Mouse (Mus musculus) embryonic facial prominence, embryonic 14.5 days (tissue): Measurements from ENCODE around the gene Mmp9. TPM values are rescaled to one million over a fixed set of nuclear protein-coding genes. Genes with fewer than 3 reads are reported as not detected.

Source experiments
- ATAC-seq: fragments of 200-750 bp; cut with Nextera tagmentation; 2 replicates; pipeline ENCODE4 v1.8.0; 2017; ENCODE audit warnings: low read depth, moderate number of reproducible peaks, moderate TSS enrichment
- DNase-seq: peaks from one replicate; pipeline ENCODE4 v3.0.0-alpha.2; 2015; ENCODE audit warnings: low spot score
- H3K27ac ChIP-seq: fragments of 300-500 bp; sonication (generic); replicated peaks from 2 replicates; pipeline ENCODE4 v1.5.1; 2014; ENCODE audit warnings: low read depth, mild to moderate bottlenecking, low read length, moderate library complexity
- H3K27me3 ChIP-seq: fragments of 300-500 bp; sonication (generic); replicated peaks from 2 replicates; pipeline ENCODE4 v1.6.1; 2014; ENCODE audit warnings: low read length; ENCODE audit not compliant: control insufficient read depth, insufficient read depth
- H3K36me3 ChIP-seq: fragments of 300-500 bp; sonication (generic); 2 replicates; pipeline ENCODE4 v1.6.1; 2014; ENCODE audit warnings: low read length, mixed read lengths; ENCODE audit not compliant: control insufficient read depth, insufficient read depth
- H3K4me1 ChIP-seq: fragments of 300-500 bp; sonication (generic); 2 replicates; pipeline ENCODE4 v1.6.1; 2014; ENCODE audit warnings: antibody characterized with exemption, low read length; ENCODE audit not compliant: control insufficient read depth, insufficient read depth
- H3K4me2 ChIP-seq: fragments of 300-500 bp; sonication (generic); 2 replicates; pipeline ENCODE4 v1.6.1; 2014; ENCODE audit warnings: low read depth, mild to moderate bottlenecking, low read length, moderate library complexity, mixed read lengths
- H3K4me3 ChIP-seq: fragments of 300-500 bp; sonication (generic); 2 replicates; pipeline ENCODE4 v1.5.1; 2014; ENCODE audit warnings: low read depth, mild to moderate bottlenecking, low read length
- H3K9ac ChIP-seq: fragments of 300-500 bp; sonication (generic); 2 replicates; pipeline ENCODE4 v1.6.1; 2014; ENCODE audit warnings: low read depth, mild to moderate bottlenecking, low read length, moderate library complexity, mixed read lengths
- H3K9me3 ChIP-seq: fragments of 300-500 bp; sonication (generic); 2 replicates; pipeline ENCODE4 v1.6.1; 2016; ENCODE audit warnings: low read length; ENCODE audit not compliant: control insufficient read depth
- WGBS: fragments of 180-500 bp; shearing (Covaris S2); extraction: QIAGEN DNeasy Blood & Tissue Kit; methylation state at CpG from one replicate; pipeline ENCODE4 v1.1.7; 2014; 5-methylcytosine and 5-hydroxymethylcytosine counted together
- polyA plus RNA-seq: library from polyadenylated mRNA; unstranded; fragments of >200 nt; fragmentation: Nextera tagmentation; extraction: Ambion mirVana; gene quantifications from 2 replicates; pipeline ENCODE4 v1.2.1, GENCODE M21; 2014

Mmp9 gene
- polyA plus RNA-seq, 1 experiment from 2014 or later: 52.0 TPM

DNA sequence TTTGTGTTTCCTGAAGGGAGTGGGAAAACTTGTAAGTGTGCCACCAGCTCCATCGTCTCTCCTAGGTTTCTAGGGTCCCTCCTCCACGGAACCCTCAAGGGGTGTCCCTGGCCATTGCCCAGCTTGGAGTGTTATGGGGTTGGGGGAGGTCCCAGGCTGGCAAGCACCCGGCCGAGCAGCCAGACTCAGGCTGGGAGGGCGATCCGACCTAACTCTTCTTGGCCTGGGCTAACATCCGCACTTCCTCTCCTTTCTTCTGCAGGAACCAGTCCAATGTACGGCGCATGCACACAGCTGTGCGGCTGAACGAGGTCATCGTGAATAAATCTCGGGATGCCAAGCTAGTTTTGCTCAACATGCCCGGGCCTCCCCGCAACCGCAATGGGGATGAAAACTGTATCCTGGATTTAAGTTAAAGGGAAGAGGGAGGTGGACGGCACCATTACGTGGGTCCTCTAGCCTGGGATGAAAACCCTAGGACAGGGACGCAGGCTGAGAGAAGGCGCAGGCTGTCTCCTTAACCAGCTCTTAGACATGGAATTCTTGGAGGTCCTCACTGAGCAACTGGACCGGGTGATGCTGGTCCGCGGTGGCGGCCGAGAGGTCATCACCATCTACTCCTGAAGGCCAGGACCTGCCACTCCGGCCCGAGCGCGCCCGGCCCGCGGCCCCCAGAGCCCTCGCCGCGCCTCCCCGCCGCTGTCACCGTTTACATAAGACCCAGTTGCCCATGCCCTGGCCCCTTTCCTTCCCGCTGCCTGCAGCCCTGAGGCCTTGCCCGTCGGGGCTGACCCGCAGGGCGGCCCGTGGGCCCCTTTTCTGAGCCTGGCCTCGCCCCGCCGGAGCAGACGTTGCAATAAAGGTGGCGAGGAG is 56.5 kb downstream of the Mmp9 start:
- H3K36me3 ChIP-seq: peaks cover 34% of the 10 kb centered on the region
- H3K27me3 ChIP-seq: peaks cover 42% of the 10 kb centered on the region
- H3K4me3 ChIP-seq: peak overlapping the region; percentile 39
- peak overlapping the region; percentile 56 for H3K9ac ChIP-seq
- 9% methylated on average over 42 of the region's 49 CpGs for WGBS
- ATAC-seq (0 out of 2 replicates have a peak, but pooled peaks have one; percentile 9), DNase-seq (peak; percentile 14)
- H3K27ac ChIP-seq: no peak overlapping the region
- H3K4me2 ChIP-seq: peak overlapping the region; percentile 72
- H3K4me1 ChIP-seq: peaks cover 6% of the 10 kb centered on the region; the same call in 1 of the 2 replicates
- H3K9me3 ChIP-seq: no peaks in the 10 kb centered on the region

DNA sequence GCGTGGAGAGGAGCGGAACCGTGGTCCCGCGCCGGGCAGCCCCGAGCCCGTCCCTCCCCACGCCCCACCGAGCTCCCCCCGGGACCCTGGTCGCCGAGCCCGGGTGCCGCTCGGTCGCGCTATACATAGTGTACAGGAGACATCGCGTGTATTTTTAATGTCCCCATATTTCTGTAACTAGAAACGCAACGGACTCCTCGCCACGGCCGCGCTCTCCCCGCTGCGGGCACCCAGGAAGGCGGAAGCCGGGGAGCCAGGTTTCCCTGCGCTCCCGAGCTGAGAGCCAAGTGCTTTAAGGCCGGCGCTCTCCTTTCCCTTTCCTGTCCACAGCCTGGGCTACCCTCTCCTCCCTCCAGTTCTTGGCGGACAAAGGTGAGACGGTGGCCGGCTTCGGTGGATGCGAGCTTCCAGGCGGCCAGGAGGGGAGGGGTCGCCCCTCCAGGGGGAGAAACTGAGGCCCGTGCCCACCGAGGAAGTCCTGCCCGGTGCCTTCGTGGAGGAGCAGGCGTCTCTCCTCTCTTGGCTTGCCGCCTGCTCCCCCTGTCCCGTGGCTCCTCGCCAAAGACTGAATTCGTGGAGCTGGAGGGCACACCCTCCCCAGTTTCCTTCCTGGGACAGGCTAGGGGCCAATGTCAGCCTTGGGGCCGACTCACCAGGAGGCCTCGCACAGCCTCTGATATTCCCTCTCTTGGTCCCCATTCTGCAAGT is 57.3 kb downstream of the Mmp9 start:
- H3K9me3 ChIP-seq: no peaks in the 10 kb centered on the region
- peaks cover 42% of the 10 kb centered on the region for H3K36me3 ChIP-seq
- H3K27me3 ChIP-seq: peaks cover 42% of the 10 kb centered on the region
- H3K27ac ChIP-seq: no peak overlapping the region
- H3K4me2 ChIP-seq: peak overlapping the region; percentile 72
- WGBS: 3% methylated on average over 27 of the region's 52 CpGs
- H3K4me3 ChIP-seq: peak overlapping the region; percentile 39
- 0 out of 2 replicates have a peak, but pooled peaks have one; percentile 17 for ATAC-seq
- peaks cover 6% of the 10 kb centered on the region; the same call in 1 of the 2 replicates for H3K4me1 ChIP-seq
- H3K9ac ChIP-seq: peak overlapping the region; percentile 56
- DNase-seq: peak; percentile 29

DNA sequence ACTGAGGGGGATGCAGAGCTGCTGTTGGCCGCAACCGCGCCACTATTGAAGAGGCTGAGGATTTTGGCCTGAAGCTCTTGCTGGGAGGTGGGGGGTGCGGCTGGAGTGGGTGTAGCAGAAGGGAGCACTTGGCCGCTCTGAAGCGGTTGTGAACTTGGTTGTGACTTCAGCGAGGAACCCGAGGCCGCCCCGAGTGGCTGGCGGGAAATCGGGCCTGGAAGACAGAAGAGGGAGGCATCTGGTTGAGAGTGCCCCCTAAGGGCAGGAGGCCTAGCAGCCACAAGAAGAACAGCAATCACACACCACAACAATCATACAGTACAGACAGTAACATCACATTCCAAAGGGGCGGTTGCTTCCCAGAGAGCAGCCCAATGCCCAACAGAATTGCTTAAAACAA is 61.4 kb downstream of the Mmp9 start:
- H3K9me3 ChIP-seq: no peaks in the 10 kb centered on the region
- peaks cover 23% of the 10 kb centered on the region for H3K27me3 ChIP-seq
- 92% methylated on average over 13 of the region's 13 CpGs for WGBS
- ATAC-seq (no peak), DNase-seq (no peak)
- H3K36me3 ChIP-seq: peaks cover 83% of the 10 kb centered on the region
- H3K4me2 ChIP-seq: no peak overlapping the region
- H3K27ac ChIP-seq: no peak overlapping the region
- H3K4me3 ChIP-seq: no peak overlapping the region
- no peak overlapping the region for H3K9ac ChIP-seq
- H3K4me1 ChIP-seq: peaks cover 6% of the 10 kb centered on the region; the same call in 1 of the 2 replicates

DNA sequence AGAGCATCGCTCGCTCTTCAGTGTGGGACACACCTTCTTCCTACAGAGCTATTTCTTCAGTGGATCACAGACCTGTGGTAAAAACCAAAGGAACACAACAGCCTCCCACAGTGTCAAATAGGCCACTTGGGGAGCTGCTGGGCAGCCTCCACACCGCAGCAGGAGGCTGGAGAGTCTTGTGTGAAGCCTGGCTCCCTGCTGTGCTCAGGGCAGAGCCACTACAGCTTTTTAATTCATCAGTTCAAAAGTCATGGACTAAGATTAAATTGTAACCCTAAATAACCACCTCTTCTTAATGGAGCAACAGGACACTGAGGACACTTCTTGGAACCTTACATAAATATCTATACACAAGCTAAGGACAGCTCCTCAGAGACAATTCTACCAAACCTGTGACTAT is 62.5 kb downstream of the Mmp9 start:
- Histone ChIP-seq H3K27me3 (peaks cover 11% of the 10 kb centered on the region), H3K27ac (no peak overlapping the region), H3K4me2 (no peak overlapping the region), H3K36me3 (peaks cover 94% of the 10 kb centered on the region), H3K4me1 (peaks cover 3% of the 10 kb centered on the region; the same call in 1 of the 2 replicates), H3K9ac (no peak overlapping the region), H3K9me3 (no peaks in the 10 kb centered on the region), H3K4me3 (no peak overlapping the region)
- 85% methylated on average over 3 of the region's 3 CpGs for WGBS
- DNase-seq (no peak), ATAC-seq (no peak)

DNA sequence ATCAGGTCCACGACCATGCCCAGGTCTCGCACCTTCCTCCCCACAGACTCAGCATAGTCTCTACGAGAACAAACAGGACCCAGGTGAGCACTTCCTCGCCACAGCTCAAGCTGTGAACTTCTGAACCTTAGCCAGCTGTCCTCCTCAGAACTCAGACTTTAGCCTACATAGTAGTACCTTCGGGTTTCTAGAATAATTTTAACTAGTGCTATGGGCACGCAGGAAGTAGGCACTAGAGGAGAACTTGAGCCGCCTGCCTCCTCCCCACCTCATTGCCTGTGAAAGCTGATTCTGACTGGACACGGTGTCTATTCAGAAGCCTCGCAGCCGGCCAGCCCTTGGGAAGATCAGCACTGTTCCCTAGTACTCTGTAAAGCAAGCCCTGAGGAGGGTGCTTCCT is 63.7 kb downstream of the Mmp9 start:
- H3K4me1 ChIP-seq: no peaks in the 10 kb centered on the region
- 88% methylated on average over 10 of the region's 10 CpGs for WGBS
- no peak overlapping the region for H3K4me2 ChIP-seq
- no peak overlapping the region for H3K4me3 ChIP-seq
- no peak overlapping the region for H3K9ac ChIP-seq
- no peaks in the 10 kb centered on the region for H3K9me3 ChIP-seq
- H3K27me3 ChIP-seq: no peaks in the 10 kb centered on the region
- no peak overlapping the region for H3K27ac ChIP-seq
- ATAC-seq (no peak), DNase-seq (no peak)
- H3K36me3 ChIP-seq: peaks cover 100% of the 10 kb centered on the region

Other genes starting within 250 kb of the Mmp9 start
- gene Spint4, start 242.3 kb upstream of the Mmp9 start, polyA plus RNA-seq: not detected in 2 replicates
- gene Spint5, start 225.5 kb upstream of the Mmp9 start, polyA plus RNA-seq: not detected in 2 replicates
- gene Wfdc3, start 194.8 kb upstream of the Mmp9 start, polyA plus RNA-seq: 0.53 and 1.1 TPM in 2 replicates
- 60.9 and 63.0 TPM in 2 replicates for gene Dnttip1, start 194.8 kb upstream of the Mmp9 start, polyA plus RNA-seq
- 229 and 276 TPM in 2 replicates for gene Ube2c, start 170.9 kb upstream of the Mmp9 start, polyA plus RNA-seq
- 799 and 1,279 TPM in 2 replicates for gene Tnnc2, start 160.8 kb upstream of the Mmp9 start, polyA plus RNA-seq
- gene Snx21, start 155.0 kb upstream of the Mmp9 start, polyA plus RNA-seq: 27.9 and 28.3 TPM in 2 replicates
- 12.6 and 13.8 TPM in 2 replicates for gene Acot8, start 135.9 kb upstream of the Mmp9 start, polyA plus RNA-seq
- gene Zswim3, start 135.7 kb upstream of the Mmp9 start, polyA plus RNA-seq: 6.0 and 6.4 TPM in 2 replicates
- 15.1 and 15.7 TPM in 2 replicates for gene Zswim1, start 118.1 kb upstream of the Mmp9 start, polyA plus RNA-seq
- gene Spata25, start 112.2 kb upstream of the Mmp9 start, polyA plus RNA-seq: not detected in 2 replicates
- gene Ctsa, start 107.9 kb upstream of the Mmp9 start, polyA plus RNA-seq: 140 and 154 TPM in 2 replicates
- gene Neurl2, start 107.3 kb upstream of the Mmp9 start, polyA plus RNA-seq: 8.3 and 9.1 TPM in 2 replicates
- 50.1 and 55.1 TPM in 2 replicates for gene Pltp, start 83.1 kb upstream of the Mmp9 start, polyA plus RNA-seq
- 56.9 and 62.8 TPM in 2 replicates for gene Pcif1, start 61.5 kb upstream of the Mmp9 start, polyA plus RNA-seq
- 11.9 and 13.9 TPM in 2 replicates for gene Zfp335, start 29.0 kb upstream of the Mmp9 start, polyA plus RNA-seq
- 0.56 and 1.1 TPM in 2 replicates for gene Slc12a5, start 20.0 kb downstream of the Mmp9 start, polyA plus RNA-seq
- 48.7 and 53.2 TPM in 2 replicates for gene Ncoa5, start 94.1 kb downstream of the Mmp9 start, polyA plus RNA-seq
- 4.2 and 6.4 TPM in 2 replicates for gene Cd40, start 114.8 kb downstream of the Mmp9 start, polyA plus RNA-seq
- gene 1700025C18Rik, start 150.0 kb downstream of the Mmp9 start, polyA plus RNA-seq: not detected in 2 replicates